Mouse (Mus musculus): ENCODE results near the gene Prr14l. TPM values are rescaled to one million over a fixed set of nuclear protein-coding genes. Genes with fewer than 3 reads are reported as not detected.
A peak's percentile ranks its signal among the peaks of the same experiment; 100 is the strongest.
"Not testable (repeated sequence)": the region's sequence is repeated elsewhere in the genome, so short reads cannot be mapped to it uniquely, and the experiment has no call there.

The Prr14l gene
- 1 to 10 TPM; 3.9 to 4.9 (median 4.2) TPM for total RNA-seq (2022)

GRCm38 (mm10) chr5:32853731-32854507 lies at the start of gene Prr14l:
Gene Prr14l (minus strand): TSS chr5:32854256.
- peak; percentile 98 for DNase-seq (ENCODE audit: low spot score in 2 of 2)

GRCm38 (mm10) chr5:32886739-32887138 lies 32.7 kb upstream of the Prr14l start:
- no peak for DNase-seq (ENCODE audit: low spot score in 2 of 2)

- DNase-seq (ENCODE audit: low spot score in 2 of 2), result no peak
These were observed 18.3 kb upstream of the Prr14l start for GRCm38 (mm10) chr5:32872346-32872745.

- no peak for DNase-seq (ENCODE audit: low spot score in 2 of 2)
These were observed 15.5 kb upstream of the Prr14l start for GRCm38 (mm10) chr5:32869389-32870024.

GRCm38 (mm10) chr5:32863253-32864228 lies 9.5 kb upstream of the Prr14l start, which contains the start of gene Depdc5:
Gene Depdc5 (plus strand): TSS chr5:32863701.
- peak; percentile 89 to 93 for DNase-seq (ENCODE audit: low spot score in 2 of 2)

GRCm38 (mm10) chr5:32862469-32863132 lies 8.5 kb upstream of the Prr14l start:
- no peak for DNase-seq (ENCODE audit: low spot score in 2 of 2)

- no peak for DNase-seq (ENCODE audit: low spot score in 2 of 2)
These were observed 7.0 kb upstream of the Prr14l start for GRCm38 (mm10) chr5:32861082-32861481.

GRCm38 (mm10) chr5:32857781-32858220 lies 3.7 kb upstream of the Prr14l start:
- DNase-seq (ENCODE audit: low spot score in 2 of 2), result peak in 1 of 2 experiments; percentile 4

- not testable (repeated sequence) for DNase-seq (ENCODE audit: low spot score in 2 of 2)
These were observed 1.2 kb upstream of the Prr14l start for GRCm38 (mm10) chr5:32855274-32855673.

GRCm38 (mm10) chr5:32854818-32855217 lies 762 bp upstream of the Prr14l start:
- DNase-seq (ENCODE audit: low spot score in 2 of 2), result no peak

- DNase-seq (ENCODE audit: low spot score in 2 of 2), result no peak
These were observed 2.0 kb downstream of the Prr14l start for GRCm38 (mm10) chr5:32852026-32852425.

- DNase-seq (ENCODE audit: low spot score in 2 of 2), result not testable (repeated sequence)
These were observed 4.5 kb downstream of the Prr14l start for GRCm38 (mm10) chr5:32849580-32849979.

GRCm38 (mm10) chr5:32849178-32849577 lies 4.9 kb downstream of the Prr14l start:
- DNase-seq (ENCODE audit: low spot score in 2 of 2), result no peak

GRCm38 (mm10) chr5:32840029-32840428 lies 14.0 kb downstream of the Prr14l start:
- DNase-seq (ENCODE audit: low spot score in 2 of 2), result no peak

GRCm38 (mm10) chr5:32836976-32837375 lies 17.1 kb downstream of the Prr14l start:
- no peak for DNase-seq (ENCODE audit: low spot score in 2 of 2)

- no peak for DNase-seq (ENCODE audit: low spot score in 2 of 2)
These were observed 19.6 kb downstream of the Prr14l start for GRCm38 (mm10) chr5:32834497-32834896.

GRCm38 (mm10) chr5:32830054-32830453 lies 24.0 kb downstream of the Prr14l start:
- DNase-seq (ENCODE audit: low spot score in 2 of 2), result no peak

- not testable (repeated sequence) for DNase-seq (ENCODE audit: low spot score in 2 of 2)
These were observed 25.3 kb downstream of the Prr14l start for GRCm38 (mm10) chr5:32828766-32829165.

GRCm38 (mm10) chr5:32827009-32827408 lies 27.0 kb downstream of the Prr14l start, which contains the start of gene Gm20671:
Gene Gm20671 (minus strand): TSS chr5:32827109.
- no peak for DNase-seq (ENCODE audit: low spot score in 2 of 2)

GRCm38 (mm10) chr5:32820471-32820870 lies 33.6 kb downstream of the Prr14l start:
- no peak for DNase-seq (ENCODE audit: low spot score in 2 of 2)

GRCm38 (mm10) chr5:32815396-32815795 lies 38.7 kb downstream of the Prr14l start:
- no peak for DNase-seq (ENCODE audit: low spot score in 2 of 2)
